Mouse (Mus musculus) bone marrow, adult 2 months (tissue): ENCODE results near the gene Nos2. TPM values are rescaled to one million over a fixed set of nuclear protein-coding genes. Genes with fewer than 3 reads are reported as not detected.
A peak's percentile ranks its signal among the peaks of the same experiment; 100 is the strongest.

Source experiments
- H3K27ac ChIP-seq: fragments of 200-500 bp; 2 replicates; pipeline ENCODE4 v1.5.1; 2012; ENCODE audit warnings: low read depth, mild to moderate bottlenecking, control low read depth, inconsistent platforms, low read length; ENCODE audit not compliant: control insufficient read depth, poor library complexity, insufficient read depth
- H3K4me1 ChIP-seq: fragments of 200-500 bp; 2 replicates; pipeline ENCODE4 v1.6.1; 2011; ENCODE audit warnings: low read length; ENCODE audit not compliant: control insufficient read depth, insufficient read depth
- H3K4me3 ChIP-seq: fragments of 200-500 bp; replicated peaks from 2 replicates; pipeline ENCODE3; 2011; ENCODE audit warnings: mild to moderate bottlenecking, low read depth, low read length, control low read depth; ENCODE audit not compliant: control insufficient read depth
- CTCF ChIP-seq: fragments of 200-500 bp; IDR thresholded peaks from 2 replicates; pipeline ENCODE4 v1.5.1; 2011; ENCODE audit warnings: low read length, control low read depth; ENCODE audit not compliant: control insufficient read depth, insufficient read depth
- POLR2A ChIP-seq: fragments of 200-500 bp; IDR thresholded peaks from 2 replicates; pipeline ENCODE4 v1.6.1; 2011; ENCODE audit warnings: low read depth, mild to moderate bottlenecking, control low read depth, low read length, borderline replicate concordance; ENCODE audit not compliant: control insufficient read depth
- WGBS: fragments of 180-500 bp; shearing (Covaris S2); methylation state at CpG from one replicate; pipeline ENCODE4 v1.1.7; 2018; 5-methylcytosine and 5-hydroxymethylcytosine counted together
- polyA plus RNA-seq: library from polyadenylated mRNA; stranded (reverse); fragments of >200 nt; gene quantifications from 2 replicates; pipeline ENCODE4 v1.2.4, GENCODE M21; 2011; ENCODE audit warnings: low replicate concordance; ENCODE audit not compliant: missing spikeins, insufficient read depth, insufficient read length

The Nos2 gene
- polyA plus RNA-seq = not detected in 2 replicates

GRCm38 (mm10) chr11:78920411-78920939 is at the start of gene Nos2:
Gene Nos2 (plus strand): TSS chr11:78920787.
- Histone ChIP-seq H3K4me3 (no peak within 1 kb of the TSS), H3K4me1 (peaks cover 5% of the 10 kb centered on the region), H3K27ac (no peak within 1 kb of the TSS)
- no peak for TF ChIP-seq CTCF
- TF ChIP-seq POLR2A = no peak
- 34% methylated on average over 6 of the region's 6 CpGs for WGBS

- WGBS = 79% methylated on average over 4 of the region's 4 CpGs
- TF ChIP-seq CTCF (no peak), POLR2A (no peak)
These were observed 49.7 kb upstream of the Nos2 start for GRCm38 (mm10) chr11:78870891-78871290.

GRCm38 (mm10) chr11:78872782-78873181 is 47.8 kb upstream of the Nos2 start:
- H3K4me3 ChIP-seq = no peak overlapping the region
- H3K4me1 ChIP-seq = peaks cover 7% of the 10 kb centered on the region
- no peak overlapping the region for H3K27ac ChIP-seq
- no peak for TF ChIP-seq CTCF
- no peak for TF ChIP-seq POLR2A
- WGBS = 62% methylated on average over 2 of the region's 2 CpGs

More at GRCm38 (mm10) chr11:78870891-78871290, 49.7 kb upstream of the Nos2 start:
- peaks cover 7% of the 10 kb centered on the region for H3K4me1 ChIP-seq
- H3K27ac ChIP-seq = no peak overlapping the region
- H3K4me3 ChIP-seq = no peak overlapping the region

GRCm38 (mm10) chr11:78879727-78880126 is 40.9 kb upstream of the Nos2 start:
- Histone ChIP-seq H3K4me1 (no peaks in the 10 kb centered on the region), H3K27ac (no peak overlapping the region), H3K4me3 (no peak overlapping the region)
- WGBS = 90% methylated on average over 3 of the region's 3 CpGs
- TF ChIP-seq CTCF (no peak), POLR2A (no peak)

GRCm38 (mm10) chr11:78886693-78887092 is 33.9 kb upstream of the Nos2 start:
- TF ChIP-seq CTCF (no peak), POLR2A (no peak)
- 22% methylated on average over 1 of the region's 1 CpGs for WGBS
- Histone ChIP-seq H3K4me3 (no peak overlapping the region), H3K4me1 (no peaks in the 10 kb centered on the region; the same call in 1 of the 2 replicates), H3K27ac (no peak overlapping the region)

- H3K27ac ChIP-seq = no peak overlapping the region
- no peak for TF ChIP-seq POLR2A
- TF ChIP-seq CTCF = no peak
- H3K4me1 ChIP-seq = no peaks in the 10 kb centered on the region; the same call in 1 of the 2 replicates
- H3K4me3 ChIP-seq = peak overlapping the region; percentile 14
- WGBS = 36% methylated on average over 8 of the region's 9 CpGs
These were observed 33.2 kb upstream of the Nos2 start for GRCm38 (mm10) chr11:78887102-78887971.

- 81% methylated on average over 4 of the region's 4 CpGs for WGBS
- no peaks in the 10 kb centered on the region; the same call in 1 of the 2 replicates for H3K4me1 ChIP-seq
- no peak overlapping the region for H3K4me3 ChIP-seq
- TF ChIP-seq POLR2A = no peak
- TF ChIP-seq CTCF = no peak
- H3K27ac ChIP-seq = no peak overlapping the region
These were observed 31.4 kb upstream of the Nos2 start for GRCm38 (mm10) chr11:78889156-78889555.

- 69% methylated on average over 7 of the region's 7 CpGs for WGBS
- H3K4me1 ChIP-seq = no peaks in the 10 kb centered on the region; the same call in 1 of the 2 replicates
- no peak for TF ChIP-seq POLR2A
- peak; percentile 81 for TF ChIP-seq CTCF
- no peak overlapping the region for H3K27ac ChIP-seq
- no peak overlapping the region for H3K4me3 ChIP-seq
These were observed 24.0 kb upstream of the Nos2 start for GRCm38 (mm10) chr11:78896357-78897123.
